In the genomic region with DNA sequence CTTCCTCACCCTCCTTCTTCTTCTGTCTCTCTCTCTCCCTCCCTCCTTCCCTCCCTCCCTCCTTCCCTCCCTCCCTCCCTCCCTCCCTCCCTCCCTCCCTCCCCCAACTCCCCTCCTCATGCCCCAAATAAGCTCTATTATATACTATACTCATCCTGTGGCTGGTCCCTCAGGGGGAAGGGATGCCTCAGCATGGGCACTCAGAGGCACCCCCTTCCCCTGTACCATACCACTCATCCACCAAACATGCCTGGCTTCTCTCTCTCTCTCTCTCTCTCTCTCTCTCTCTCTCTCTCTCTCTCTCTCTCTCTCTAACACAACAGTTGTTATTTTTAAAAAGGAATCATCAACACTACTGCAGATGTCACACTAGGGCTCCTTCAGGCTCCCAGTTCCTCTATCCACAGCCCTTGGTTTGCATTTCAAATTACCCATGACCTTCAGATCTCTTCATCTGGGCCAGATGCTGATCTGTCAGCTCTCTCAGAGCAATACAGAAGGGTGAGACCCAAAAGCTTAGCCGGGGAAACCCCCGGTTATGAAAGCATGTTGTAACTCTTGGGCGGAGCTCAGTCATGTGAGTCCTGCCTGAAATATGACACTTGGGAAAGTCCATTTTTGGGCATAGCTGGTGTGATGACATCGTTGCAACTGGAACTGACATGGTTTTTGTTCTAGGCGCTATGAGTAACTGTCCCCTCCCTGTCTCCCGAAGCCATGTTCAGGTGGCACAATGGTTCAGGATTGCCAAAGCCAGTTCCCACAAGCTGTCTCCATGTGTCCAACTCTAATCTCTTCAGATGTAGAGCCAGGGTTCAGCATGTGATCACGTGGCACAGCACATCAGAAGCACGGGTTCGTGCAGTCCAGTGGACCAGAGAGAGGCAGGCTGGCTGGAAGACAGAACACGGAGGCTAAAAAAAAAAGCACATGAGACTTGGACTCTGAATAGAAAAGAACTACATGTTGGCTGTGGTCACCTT, we compare ENCODE assay signal across 8 mouse cellular contexts. TPM values are rescaled to one million over a fixed set of nuclear protein-coding genes. Genes with fewer than 3 reads are reported as not detected.
DNase-seq lines count a peak whose midpoint lies in the region; ATAC-seq and TF ChIP-seq lines count a peak whose summit lies in the region.

No protein-coding gene starts in this region.

- WGBS in limb, embryonic 13.5 days = 73% methylated on average over 10 of the region's 10 CpGs
- 74% methylated on average over 10 of the region's 10 CpGs for WGBS in neural tube, embryonic 11.5 days

- peaks cover 16% of the 10 kb centered on the region for H3K9me3 ChIP-seq in CH12.LX (replicated peaks; ENCODE audit: low read length)
- H3K9me3 ChIP-seq in limb, embryonic 13.5 days = no peaks in the 10 kb centered on the region
- H3K9me3 ChIP-seq in neural tube, embryonic 11.5 days (ENCODE audit: control insufficient read depth, low read length) = no peaks in the 10 kb centered on the region

- peak; percentile 44; the same call in 1 of the 2 replicates for ATAC-seq in limb, embryonic 13.5 days (ENCODE audit: low FRiP score, low read depth)
- no peak for ATAC-seq in neural tube, embryonic 11.5 days (ENCODE audit: insufficient read depth, low FRiP score, low TSS enrichment)
- no peak for ATAC-seq in cerebellum, adult (ENCODE audit: insufficient number of reproducible peaks, low FRiP score, low TSS enrichment)

- peak overlapping the region; percentile 96 for H3K27ac ChIP-seq in CH12.LX (ENCODE audit: insufficient read depth, low read depth)
- H3K27ac ChIP-seq in limb, embryonic 13.5 days = no peak overlapping the region
- H3K27ac ChIP-seq in neural tube, embryonic 11.5 days (ENCODE audit: low read depth, low read length) = no peak overlapping the region

- no peaks in the 10 kb centered on the region for H3K36me3 ChIP-seq in CH12.LX (replicated peaks in 1 of 2; ENCODE audit: control insufficient read depth in 1 of 2, insufficient read depth in 1 of 2, low read length in 1 of 2)
- no peaks in the 10 kb centered on the region for H3K36me3 ChIP-seq in limb, embryonic 13.5 days
- H3K36me3 ChIP-seq in neural tube, embryonic 11.5 days (ENCODE audit: control insufficient read depth, insufficient read depth, low read length) = no peaks in the 10 kb centered on the region

- in situ Hi-C loops in CH12.LX (cut with MboI; ENCODE audit: low pct_ligation_motif_present, low pct_unique_long_range_greater_than_20kb, low sequenced_read_pairs) = no loop called here

- DNase-seq in adrenal gland, adult (ENCODE audit: inconsistent age in 2 of 2, low spot score in 1 of 2) = peak; percentile 49 to 77
- DNase-seq in adrenal gland, postnatal 4 days (ENCODE audit: low spot score in 2 of 2) = no peak
- DNase-seq in CH12.LX (ENCODE audit: extremely low read depth) = peak; percentile 100
- DNase-seq in forelimb bud, embryonic 11.5 days (ENCODE audit: low read depth, low spot score) = peak; percentile 46
- peak; percentile 29 for DNase-seq in neural tube, embryonic 11.5 days (ENCODE audit: low spot score)
- DNase-seq in layer of hippocampus, postnatal 25 days (ENCODE audit: extremely low spot score in 1 of 2, low spot score in 1 of 2) = no peak

- peak; percentile 53 for TF ChIP-seq POLR2A in CH12.LX (IDR thresholded peaks at IDR 0.05; ENCODE audit: low read depth, low read length)

- peak; percentile 95 for TF ChIP-seq EP300 in CH12.LX (IDR thresholded peaks at IDR 0.05; ENCODE audit: low read length)

- TF ChIP-seq RAD21 in CH12.LX (IDR thresholded peaks at IDR 0.05; ENCODE audit: low read depth, low read length) = peak; percentile 12

- dilution Hi-C loops in CH12.LX (cut with MboI; ENCODE audit: extremely low pct_ligation_motif_present, extremely low pct_unique_long_range_greater_than_20kb, low sequenced_read_pairs) = no loop called here

- no peak overlapping the region for H3K4me3 ChIP-seq in CH12.LX (replicated peaks in 1 of 3; ENCODE audit: low read depth in 2 of 3, low read length in 2 of 3, poor library complexity in 1 of 3)
- no peak overlapping the region for H3K4me3 ChIP-seq in limb, embryonic 13.5 days
- H3K4me3 ChIP-seq in neural tube, embryonic 11.5 days (ENCODE audit: low read depth, low read length) = no peak overlapping the region

- peak overlapping the region; percentile 53 for H3K4me2 ChIP-seq in CH12.LX (ENCODE audit: insufficient read depth, low read depth, poor library complexity, severe bottlenecking)
- no peak overlapping the region for H3K4me2 ChIP-seq in limb, embryonic 13.5 days (replicated peaks)
- no peak overlapping the region for H3K4me2 ChIP-seq in neural tube, embryonic 11.5 days (ENCODE audit: low read depth)

- peaks cover 1% of the 10 kb centered on the region for H3K27me3 ChIP-seq in CH12.LX (replicated peaks)
- H3K27me3 ChIP-seq in limb, embryonic 13.5 days = no peaks in the 10 kb centered on the region
- H3K27me3 ChIP-seq in neural tube, embryonic 11.5 days (ENCODE audit: control insufficient read depth, insufficient read depth, low read length) = no peaks in the 10 kb centered on the region

- peak overlapping the region; percentile 58 for H3K9ac ChIP-seq in CH12.LX (ENCODE audit: insufficient read depth, low read depth)
- no peak overlapping the region for H3K9ac ChIP-seq in limb, embryonic 13.5 days
- H3K9ac ChIP-seq in neural tube, embryonic 11.5 days (ENCODE audit: low read length) = no peak overlapping the region

- no peaks in the 10 kb centered on the region for H3K79me2 ChIP-seq in CH12.LX (replicated peaks; ENCODE audit: control insufficient read depth, extremely low read depth, insufficient read depth, poor library complexity, severe bottlenecking)

- peaks cover 31 to 82% of the 10 kb centered on the region in 2 experiments for H3K4me1 ChIP-seq in CH12.LX (ENCODE audit: control insufficient read depth in 1 of 2, insufficient read depth in 2 of 2)
- peaks cover 15% of the 10 kb centered on the region for H3K4me1 ChIP-seq in limb, embryonic 13.5 days
- H3K4me1 ChIP-seq in neural tube, embryonic 11.5 days (ENCODE audit: control insufficient read depth, insufficient read depth, low read length) = no peaks in the 10 kb centered on the region

- no peak for TF ChIP-seq CTCF in CH12.LX (conservative IDR thresholded peaks at IDR 0.05 in 1 of 2, IDR thresholded peaks at IDR 0.05 in 1 of 2; ENCODE audit: low read depth in 2 of 2, low read length in 2 of 2)

TF ChIP-seq in CH12.LX, 34 proteins besides CTCF, POLR2A, EP300 and RAD21 (continues in another document):
- TF ChIP-seq USF2 (conservative IDR thresholded peaks at IDR 0.05; ENCODE audit: low read depth, low read length) = peak; percentile 81
- peak; percentile 98 for TF ChIP-seq BHLHE40 (IDR thresholded peaks at IDR 0.05; ENCODE audit: low read depth, low read length)
- peak; percentile 45; the same call in 1 of the 2 replicates for TF ChIP-seq JUND (conservative IDR thresholded peaks at IDR 0.05; ENCODE audit: low read depth, low read length)
- peak; percentile 98 for TF ChIP-seq TCF12 (IDR thresholded peaks at IDR 0.05; ENCODE audit: low read depth, low read length)
- TF ChIP-seq ELF1 (IDR thresholded peaks at IDR 0.05; ENCODE audit: low read depth, low read length) = peak; percentile 37; the same call in 1 of the 2 replicates
- no peak for TF ChIP-seq E2F4 (IDR thresholded peaks at IDR 0.05; ENCODE audit: insufficient replicate concordance, low read depth, low read length)
- peak; percentile 36 for TF ChIP-seq GABPA (IDR thresholded peaks at IDR 0.05; ENCODE audit: insufficient replicate concordance, low read depth, low read length)
- TF ChIP-seq POLR2AphosphoS2 (IDR thresholded peaks at IDR 0.05; ENCODE audit: low read depth, low read length) = no peak
- TF ChIP-seq MAZ (IDR thresholded peaks at IDR 0.05; ENCODE audit: low read depth, low read length) = peak; percentile 69
- peak; percentile 10; the same call in 1 of the 2 replicates for TF ChIP-seq NRF1 (IDR thresholded peaks at IDR 0.05; ENCODE audit: low read depth, low read length)
- TF ChIP-seq KAT2A (IDR thresholded peaks at IDR 0.05; ENCODE audit: insufficient replicate concordance, low read length) = 0 out of 2 replicates have a peak, but pooled peaks have one; percentile 53
- no peak for TF ChIP-seq CHD1 (IDR thresholded peaks at IDR 0.05; ENCODE audit: low read depth, low read length)
- no peak for TF ChIP-seq PAX5 (IDR thresholded peaks at IDR 0.05; ENCODE audit: low read length)
- 0 out of 2 replicates have a peak, but pooled peaks have one; percentile 55 for TF ChIP-seq TBP (conservative IDR thresholded peaks at IDR 0.05; ENCODE audit: low read depth, low read length)
- peak; percentile 87 for TF ChIP-seq MAFK (IDR thresholded peaks at IDR 0.05; ENCODE audit: insufficient replicate concordance, low read length)
- TF ChIP-seq USF1 (IDR thresholded peaks at IDR 0.05; ENCODE audit: low read depth, low read length) = peak; percentile 84
- no peak for TF ChIP-seq ZKSCAN1 (IDR thresholded peaks at IDR 0.05; ENCODE audit: borderline replicate concordance, low read depth, low read length)
- peak; percentile 56; the same call in 1 of the 2 replicates for TF ChIP-seq ZNF384 (IDR thresholded peaks at IDR 0.05; ENCODE audit: low read depth, low read length)
- TF ChIP-seq HCFC1 (IDR thresholded peaks at IDR 0.05; ENCODE audit: low read depth, low read length) = peak; percentile 55
- TF ChIP-seq JUN (IDR thresholded peaks at IDR 0.05; ENCODE audit: insufficient read depth, low read depth, low read length) = peak; percentile 92
- peak; percentile 81; the same call in 1 of the 2 replicates for TF ChIP-seq SIN3A (IDR thresholded peaks at IDR 0.05; ENCODE audit: low read length)
- no peak; the same call in none of the 2 replicates for TF ChIP-seq SMC3 (IDR thresholded peaks at IDR 0.05; ENCODE audit: low read depth, low read length)
- TF ChIP-seq CHD2 (IDR thresholded peaks at IDR 0.05; ENCODE audit: low read length) = peak; percentile 68
- TF ChIP-seq MXI1 (IDR thresholded peaks at IDR 0.05; ENCODE audit: low read depth, low read length) = peak; percentile 61
- TF ChIP-seq ETS1 (conservative IDR thresholded peaks at IDR 0.05; ENCODE audit: low read depth, low read length) = peak; percentile 99
- TF ChIP-seq MAX (IDR thresholded peaks at IDR 0.05; ENCODE audit: low read length) = peak; percentile 95
- TF ChIP-seq MYC (IDR thresholded peaks at IDR 0.05; ENCODE audit: low read depth, low read length) = peak; percentile 94; the same call in 1 of the 2 replicates
- no peak; the same call in 1 of the 2 replicates for TF ChIP-seq NELFE (IDR thresholded peaks at IDR 0.05; ENCODE audit: low read depth, low read length)

RNA-seq across cellular contexts. Expression of gene Ets2, which starts 26.9 kb away (rescaled TPM):
- total RNA-seq in adrenal gland, postnatal 4 days (2021) = 10 to 100 TPM; 64.8 to 73.7 TPM
- total RNA-seq in CH12.LX (2012; rRNA removed) (38.9 and 51.2 TPM in 2 replicates), CH12.LX (2014; rRNA removed) (42.0 and 43.0 TPM in 2 replicates)
- 38.2 and 43.2 TPM in 2 replicates for polyA plus RNA-seq in CH12.LX (2012; ENCODE audit: insufficient read length, low read depth)
- 112 and 117 TPM in 2 replicates for polyA plus RNA-seq in limb, embryonic 13.5 days (2015; fragmentation: Nextera tagmentation; extraction: Ambion mirVana)
- polyA plus RNA-seq in neural tube, embryonic 11.5 days (2014; fragmentation: Nextera tagmentation; extraction: Ambion mirVana) = 22.8 and 25.8 TPM in 2 replicates
- 10 to 100 TPM; 61.1 to 65.4 TPM for total RNA-seq in layer of hippocampus, postnatal 25 days (2021)

Comparison
In these comparisons a context has a peak if more than half of its experiments do, and no peak if none do; other contexts are left out.
1. DNase-seq: peak in adrenal gland, adult (2 of 2), CH12.LX (single experiment), forelimb bud, embryonic 11.5 days (single experiment) and neural tube, embryonic 11.5 days (single experiment); none in adrenal gland, postnatal 4 days (0 of 2) and layer of hippocampus, postnatal 25 days (0 of 2).